Mouse (Mus musculus): ENCODE measurements around the gene Map3k6. TPM values are rescaled to one million over a fixed set of nuclear protein-coding genes. Genes with fewer than 3 reads are reported as not detected.
A peak's percentile ranks its signal among the peaks of the same experiment; 100 is the strongest.

Gene Map3k6
- polyA plus RNA-seq, 1 experiment from 2014 or later, result 2.8 TPM

- Histone ChIP-seq H3K4me2 (ENCODE audit: low read length) (no peak overlapping the region), H3K27me3 (ENCODE audit: control insufficient read depth, insufficient read depth, low read depth, low read length) (no peaks in the 10 kb centered on the region), H3K9me3 (replicated peaks; ENCODE audit: control insufficient read depth, low read length, poor library complexity, severe bottlenecking) (no peaks in the 10 kb centered on the region), H3K27ac (ENCODE audit: low read length) (peak overlapping the region; percentile 53; the same call in 1 of the 2 replicates), H3K4me1 (ENCODE audit: control insufficient read depth, insufficient read depth, low read length) (peaks cover 9% of the 10 kb centered on the region; the same call in 1 of the 2 replicates), H3K9ac (ENCODE audit: low read depth, low read length) (peak overlapping the region; percentile 3; the same call in 1 of the 2 replicates), H3K36me3 (ENCODE audit: control insufficient read depth, insufficient read depth, low read length) (peaks cover 14% of the 10 kb centered on the region; the same call in 1 of the 2 replicates), H3K4me3 (ENCODE audit: low read depth, low read length) (no peak overlapping the region)
- ATAC-seq, result no peak
- 13% methylated on average over 24 of the region's 24 CpGs for WGBS
Measured at GRCm38 (mm10) chr4:133292901-133293843, 52.6 kb downstream of the Map3k6 start.

- H3K9ac ChIP-seq (ENCODE audit: low read depth, low read length), result no peak overlapping the region
- H3K27me3 ChIP-seq (ENCODE audit: control insufficient read depth, insufficient read depth, low read depth, low read length), result no peaks in the 10 kb centered on the region
- ATAC-seq, result no peak
Measured at GRCm38 (mm10) chr4:133294084-133294483, 53.5 kb downstream of the Map3k6 start.

GRCm38 (mm10) chr4:133297360-133297759 lies 56.7 kb downstream of the Map3k6 start:
- H3K4me2 ChIP-seq (ENCODE audit: low read length), result no peak overlapping the region
- H3K4me3 ChIP-seq (ENCODE audit: low read depth, low read length), result no peak overlapping the region
- peak; percentile 12; the same call in 1 of the 2 replicates for ATAC-seq
- no peak overlapping the region for H3K27ac ChIP-seq (ENCODE audit: low read length)
- peaks cover 14% of the 10 kb centered on the region; the same call in 1 of the 2 replicates for H3K4me1 ChIP-seq (ENCODE audit: control insufficient read depth, insufficient read depth, low read length)
- H3K9me3 ChIP-seq (replicated peaks; ENCODE audit: control insufficient read depth, low read length, poor library complexity, severe bottlenecking), result no peaks in the 10 kb centered on the region
- no peaks in the 10 kb centered on the region for H3K27me3 ChIP-seq (ENCODE audit: control insufficient read depth, insufficient read depth, low read depth, low read length)
- WGBS, result 64% methylated on average over 10 of the region's 10 CpGs
- peaks cover 25% of the 10 kb centered on the region for H3K36me3 ChIP-seq (ENCODE audit: control insufficient read depth, insufficient read depth, low read length)
- no peak overlapping the region for H3K9ac ChIP-seq (ENCODE audit: low read depth, low read length)

More at GRCm38 (mm10) chr4:133294084-133294483, 53.5 kb downstream of the Map3k6 start:
- H3K4me1 ChIP-seq (ENCODE audit: control insufficient read depth, insufficient read depth, low read length), result peaks cover 14% of the 10 kb centered on the region; the same call in 1 of the 2 replicates
- WGBS, result 34% methylated on average over 11 of the region's 11 CpGs
- H3K4me2 ChIP-seq (ENCODE audit: low read length), result no peak overlapping the region
- no peak overlapping the region for H3K27ac ChIP-seq (ENCODE audit: low read length)
- H3K9me3 ChIP-seq (replicated peaks; ENCODE audit: control insufficient read depth, low read length, poor library complexity, severe bottlenecking), result no peaks in the 10 kb centered on the region
- peaks cover 14% of the 10 kb centered on the region; the same call in 1 of the 2 replicates for H3K36me3 ChIP-seq (ENCODE audit: control insufficient read depth, insufficient read depth, low read length)
- no peak overlapping the region for H3K4me3 ChIP-seq (ENCODE audit: low read depth, low read length)

- no peak overlapping the region for H3K4me3 ChIP-seq (ENCODE audit: low read depth, low read length)
- 0% methylated on average over 5 of the region's 5 CpGs for WGBS
- H3K27me3 ChIP-seq (ENCODE audit: control insufficient read depth, insufficient read depth, low read depth, low read length), result no peaks in the 10 kb centered on the region
- no peaks in the 10 kb centered on the region for H3K9me3 ChIP-seq (replicated peaks; ENCODE audit: control insufficient read depth, low read length, poor library complexity, severe bottlenecking)
- peaks cover 14% of the 10 kb centered on the region; the same call in 1 of the 2 replicates for H3K4me1 ChIP-seq (ENCODE audit: control insufficient read depth, insufficient read depth, low read length)
- peak; percentile 85 for ATAC-seq
- H3K9ac ChIP-seq (ENCODE audit: low read depth, low read length), result 0 out of 2 replicates have a peak overlapping the region, but pooled peaks have one; percentile 33
- H3K36me3 ChIP-seq (ENCODE audit: control insufficient read depth, insufficient read depth, low read length), result peaks cover 25% of the 10 kb centered on the region
- no peak overlapping the region for H3K4me2 ChIP-seq (ENCODE audit: low read length)
- peak overlapping the region; percentile 51 for H3K27ac ChIP-seq (ENCODE audit: low read length)
Measured at GRCm38 (mm10) chr4:133297801-133298238, 57.2 kb downstream of the Map3k6 start.

GRCm38 (mm10) chr4:133298516-133299365 lies 58.1 kb downstream of the Map3k6 start:
- H3K27me3 ChIP-seq (ENCODE audit: control insufficient read depth, insufficient read depth, low read depth, low read length), result no peaks in the 10 kb centered on the region
- H3K9ac ChIP-seq (ENCODE audit: low read depth, low read length), result peak overlapping the region; percentile 39; the same call in 1 of the 2 replicates
- H3K36me3 ChIP-seq (ENCODE audit: control insufficient read depth, insufficient read depth, low read length), result peaks cover 29% of the 10 kb centered on the region
- H3K4me3 ChIP-seq (ENCODE audit: low read depth, low read length), result no peak overlapping the region
- H3K4me1 ChIP-seq (ENCODE audit: control insufficient read depth, insufficient read depth, low read length), result peaks cover 9% of the 10 kb centered on the region; the same call in 1 of the 2 replicates
- ATAC-seq, result no peak; the same call in 1 of the 2 replicates
- peak overlapping the region; percentile 51 for H3K27ac ChIP-seq (ENCODE audit: low read length)
- WGBS, result 32% methylated on average over 12 of the region's 12 CpGs
- no peaks in the 10 kb centered on the region for H3K9me3 ChIP-seq (replicated peaks; ENCODE audit: control insufficient read depth, low read length, poor library complexity, severe bottlenecking)
- no peak overlapping the region for H3K4me2 ChIP-seq (ENCODE audit: low read length)

GRCm38 (mm10) chr4:133299701-133300100 lies 59.1 kb downstream of the Map3k6 start:
- H3K4me2 ChIP-seq (ENCODE audit: low read length), result no peak overlapping the region
- no peak overlapping the region for H3K9ac ChIP-seq (ENCODE audit: low read depth, low read length)
- no peak overlapping the region for H3K4me3 ChIP-seq (ENCODE audit: low read depth, low read length)
- no peaks in the 10 kb centered on the region for H3K9me3 ChIP-seq (replicated peaks; ENCODE audit: control insufficient read depth, low read length, poor library complexity, severe bottlenecking)
- H3K36me3 ChIP-seq (ENCODE audit: control insufficient read depth, insufficient read depth, low read length), result peaks cover 29% of the 10 kb centered on the region
- no peaks in the 10 kb centered on the region for H3K27me3 ChIP-seq (ENCODE audit: control insufficient read depth, insufficient read depth, low read depth, low read length)
- H3K27ac ChIP-seq (ENCODE audit: low read length), result peak overlapping the region; percentile 51; the same call in 1 of the 2 replicates
- 52% methylated on average over 5 of the region's 5 CpGs for whole genome bisulfite sequencing
- ATAC-seq, result no peak
- H3K4me1 ChIP-seq (ENCODE audit: control insufficient read depth, insufficient read depth, low read length), result peaks cover 9% of the 10 kb centered on the region; the same call in 1 of the 2 replicates

GRCm38 (mm10) chr4:133300421-133300820 lies 59.8 kb downstream of the Map3k6 start:
- no peaks in the 10 kb centered on the region for H3K27me3 ChIP-seq (ENCODE audit: control insufficient read depth, insufficient read depth, low read depth, low read length)
- H3K4me3 ChIP-seq (ENCODE audit: low read depth, low read length), result no peak overlapping the region
- no peaks in the 10 kb centered on the region for H3K9me3 ChIP-seq (replicated peaks; ENCODE audit: control insufficient read depth, low read length, poor library complexity, severe bottlenecking)
- no peak overlapping the region for H3K4me2 ChIP-seq (ENCODE audit: low read length)
- 87% methylated on average over 11 of the region's 11 CpGs for WGBS
- 0 out of 2 replicates have a peak overlapping the region, but pooled peaks have one; percentile 32 for H3K27ac ChIP-seq (ENCODE audit: low read length)
- no peak overlapping the region for H3K9ac ChIP-seq (ENCODE audit: low read depth, low read length)
- ATAC-seq, result no peak
- peaks cover 9% of the 10 kb centered on the region; the same call in 1 of the 2 replicates for H3K4me1 ChIP-seq (ENCODE audit: control insufficient read depth, insufficient read depth, low read length)
- peaks cover 24% of the 10 kb centered on the region for H3K36me3 ChIP-seq (ENCODE audit: control insufficient read depth, insufficient read depth, low read length)

- H3K4me2 ChIP-seq (ENCODE audit: low read length), result no peak overlapping the region
- no peaks in the 10 kb centered on the region for H3K9me3 ChIP-seq (replicated peaks; ENCODE audit: control insufficient read depth, low read length, poor library complexity, severe bottlenecking)
- no peak overlapping the region for H3K27ac ChIP-seq (ENCODE audit: low read length)
- no peak for ATAC-seq
- no peaks in the 10 kb centered on the region for H3K27me3 ChIP-seq (ENCODE audit: control insufficient read depth, insufficient read depth, low read depth, low read length)
- WGBS, result 22% methylated on average over 4 of the region's 4 CpGs
- peaks cover 9% of the 10 kb centered on the region; the same call in 1 of the 2 replicates for H3K4me1 ChIP-seq (ENCODE audit: control insufficient read depth, insufficient read depth, low read length)
- H3K36me3 ChIP-seq (ENCODE audit: control insufficient read depth, insufficient read depth, low read length), result peaks cover 15% of the 10 kb centered on the region
- H3K4me3 ChIP-seq (ENCODE audit: low read depth, low read length), result no peak overlapping the region
- H3K9ac ChIP-seq (ENCODE audit: low read depth, low read length), result no peak overlapping the region
Measured at GRCm38 (mm10) chr4:133301802-133302201, 61.2 kb downstream of the Map3k6 start.

Measured in midbrain, embryonic 16.5 days (tissue).